Mouse (Mus musculus) olfactory bulb, adult 2 months (tissue): Measurements from ENCODE around the gene Tbc1d2.

Experiments used
- CTCF ChIP-seq: fragments of 200-500 bp; IDR thresholded peaks from 2 replicates; pipeline ENCODE4 v1.5.1; 2012; ENCODE audit warnings: low read depth, mild to moderate bottlenecking, low read length, moderate library complexity; ENCODE audit not compliant: insufficient read depth
- POLR2A ChIP-seq: fragments of 200-500 bp; IDR thresholded peaks from 2 replicates; pipeline ENCODE4 v1.6.1; 2012; ENCODE audit warnings: mild to moderate bottlenecking, low read depth, low read length, moderate library complexity; ENCODE audit not compliant: insufficient read depth

DNA sequence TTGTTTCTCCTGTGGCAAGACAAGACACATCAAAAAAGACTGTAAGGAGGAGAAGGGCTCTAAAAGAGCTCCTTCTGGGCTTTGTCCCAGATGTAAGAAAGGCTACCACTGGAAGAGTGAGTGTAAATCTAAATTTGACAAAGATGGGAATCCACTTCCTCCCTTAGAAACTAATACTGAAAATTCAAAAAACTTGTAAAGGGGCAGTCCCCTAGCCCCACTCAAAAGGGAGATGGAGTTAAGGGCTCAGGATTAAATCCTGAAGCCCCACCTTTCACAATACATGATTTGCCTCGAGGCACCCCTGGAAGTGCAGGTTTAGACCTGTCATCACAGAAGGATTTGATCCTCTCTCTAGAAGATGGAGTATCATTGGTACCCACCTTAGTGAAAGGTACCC is 71.8 kb downstream of the Tbc1d2 start:
- no peak for TF ChIP-seq POLR2A
- TF ChIP-seq CTCF, result no peak
